8 mouse cellular contexts compared by ENCODE assay signal in the genomic region with DNA sequence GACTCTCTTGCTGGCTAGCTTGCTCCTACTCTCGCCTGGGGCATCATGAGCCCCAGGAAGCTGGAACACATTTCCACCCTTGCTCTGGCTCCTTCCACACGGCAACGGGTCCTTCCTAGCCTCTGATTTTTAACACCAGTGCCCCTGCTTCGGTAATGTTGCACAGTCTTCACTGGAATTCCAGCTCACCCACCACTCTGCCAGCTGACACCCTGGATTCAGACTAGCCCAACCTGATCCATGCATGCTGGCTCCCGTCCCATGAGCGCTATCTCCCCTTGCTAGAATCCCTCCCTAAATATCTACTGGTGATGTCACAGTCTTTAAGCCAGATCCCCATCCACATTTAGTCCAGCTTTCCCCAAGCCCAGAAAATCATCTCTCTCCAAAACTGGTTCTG.
DNase-seq lines count a peak whose midpoint lies in the region.
"Had no signal": no experiment of that assay in that cellular context is flagged by ENCODE, and none has a peak within 500 bp of the region (broad histone marks: within the 10 kb centered on the region; RNA-seq: fewer than 3 reads in every experiment).

No protein-coding gene starts in this region.

- DNase-seq in cerebellum, postnatal 25 days: peak; percentile 16 to 22
- no peak for DNase-seq in cerebellum, adult 9-10 months
- DNase-seq in left cerebral cortex, postnatal 14 days (ENCODE audit: low spot score in 2 of 2): peak; percentile 27 to 31
- no peak for DNase-seq in left cerebral cortex, postnatal 36 days (ENCODE audit: low spot score in 2 of 2)
- DNase-seq in right cerebral cortex, postnatal 4 days: peak; percentile 38
- no peak for DNase-seq in right cerebral cortex, postnatal 36 days (ENCODE audit: low spot score in 2 of 2)
- DNase-seq: adrenal gland, postnatal 14 days; gastrocnemius, postnatal 10 days had no signal

- intact Hi-C loops in left cerebral cortex, postnatal 14 days (cut with DNase I): no loop called here
- intact Hi-C loops in left cerebral cortex, postnatal 36 days (cut with DNase I): loop anchor here (5.0 kb wide), 1 partner anchor 212 kb away; no protein-coding TSS in a partner anchor

Comparison
In these comparisons a context has a peak if more than half of its experiments do, and no peak if none do; other contexts are left out.
1. DNase-seq: peak in cerebellum, postnatal 25 days (2 of 2), left cerebral cortex, postnatal 14 days (2 of 2) and right cerebral cortex, postnatal 4 days (single experiment); none in cerebellum, adult 9-10 months (single experiment), left cerebral cortex, postnatal 36 days (0 of 2) and right cerebral cortex, postnatal 36 days (0 of 2).